Mouse (Mus musculus) telencephalon, adult 2 months (tissue): ENCODE measurements around the gene Olfr50.

Experiments used
- DNase-seq: peaks from one replicate; pipeline ENCODE4 v3.0.0-alpha.2; 2011; ENCODE audit warnings: low read depth, low spot score

Gene Olfr50

DNA sequence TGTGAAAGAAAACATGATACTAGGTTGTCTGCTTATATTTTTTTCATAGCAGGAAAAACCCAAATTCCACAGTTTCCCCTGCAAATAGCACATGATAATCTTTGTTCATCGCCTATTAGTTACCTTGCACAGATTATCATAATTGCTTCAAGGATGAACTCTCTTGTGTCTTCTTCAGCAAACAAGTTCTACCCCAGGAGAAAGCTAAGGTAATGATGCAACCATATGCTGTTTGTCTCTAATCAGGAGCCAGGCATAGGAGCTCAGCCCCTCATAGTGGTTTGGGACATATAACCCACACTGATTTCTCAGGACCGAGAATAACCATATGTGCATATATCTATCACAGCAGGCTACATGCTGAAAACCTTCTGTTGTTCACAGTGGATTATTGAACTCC, at the start of gene Olfr50:
Gene Olfr50, plus strand, starts transcription at position 301 of the 400 bp plus-strand sequence.
- no peak for DNase-seq

DNA sequence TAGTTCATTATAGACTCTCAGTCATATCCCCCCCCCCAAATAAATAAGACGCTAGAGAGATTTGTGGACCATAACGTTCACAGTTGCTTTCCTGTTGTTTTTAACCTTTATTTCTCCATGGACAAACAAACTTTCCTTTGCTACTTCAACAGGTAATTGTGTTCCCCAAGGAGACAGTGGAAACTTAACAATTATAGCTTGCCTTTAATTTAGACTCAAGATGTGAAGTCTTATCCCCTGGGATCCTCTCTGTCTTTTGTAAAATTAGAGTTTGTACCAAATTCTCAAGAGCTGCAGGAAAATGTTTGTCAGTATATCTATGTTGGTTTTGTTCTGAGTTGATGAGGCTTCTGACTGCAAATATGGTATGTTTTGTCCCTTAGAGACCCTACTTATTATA, 6.4 kb upstream of the Olfr50 start, which contains the start of gene Olfr348:
Gene Olfr348, plus strand, starts transcription at position 301 of the 400 bp plus-strand sequence.
- no peak for DNase-seq

DNA sequence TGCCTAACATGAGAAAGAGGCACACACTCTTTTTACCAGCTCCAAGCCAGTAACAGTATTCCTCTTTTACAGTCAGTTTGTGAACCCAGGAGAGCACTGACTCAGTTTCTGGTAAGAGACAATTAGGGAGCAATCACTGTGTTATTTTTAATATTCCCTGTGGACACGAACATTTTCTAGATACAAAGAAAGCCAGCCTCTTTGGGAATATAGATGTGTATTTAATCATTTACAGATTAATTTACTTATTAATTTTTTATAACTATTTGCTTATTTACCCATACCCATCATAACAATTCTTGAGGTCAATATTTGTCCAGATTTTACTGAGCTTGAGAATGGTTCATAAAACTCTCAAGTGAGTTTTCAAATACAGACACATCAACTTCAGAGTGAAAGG, 26.6 kb downstream of the Olfr50 start, which contains the start of gene Olfr3:
Gene Olfr3, minus strand, starts transcription at position 101 of the 400 bp plus-strand sequence.
- DNase-seq, result no peak

DNA sequence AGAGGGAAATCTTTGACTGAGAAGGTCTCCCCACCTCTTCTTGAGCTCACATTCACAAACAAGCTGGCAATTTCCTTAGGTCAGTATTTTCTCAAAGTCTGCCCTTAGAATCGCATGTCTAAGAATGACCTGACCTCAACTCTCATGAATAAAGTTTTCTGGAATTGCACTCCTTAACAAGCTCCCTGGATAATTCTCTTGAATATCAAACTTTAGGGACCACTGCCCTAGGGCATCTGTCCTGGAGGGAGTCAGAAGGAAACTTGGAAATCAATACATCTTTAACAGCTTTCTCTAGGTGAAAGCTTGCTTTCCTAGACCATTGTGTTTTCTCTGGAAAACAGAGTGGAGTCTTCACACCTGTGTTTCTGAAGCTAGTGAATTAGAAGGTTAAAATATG, 55.7 kb downstream of the Olfr50 start, which contains the start of gene Olfr350:
Gene Olfr350, plus strand, starts transcription at position 301 of the 400 bp plus-strand sequence.
- no peak for DNase-seq
